Mouse (Mus musculus) CD4-positive, CD25-positive, alpha-beta regulatory T cell, adult 2 months (primary cell): Measurements from ENCODE around the gene E2f4.

Experiments used
- DNase-seq: peaks from one replicate; pipeline ENCODE4 v3.0.0-alpha.2; 2012; ENCODE audit warnings: low read depth, low spot score

Gene E2f4

GRCm38 (mm10) chr8:105315073-105315769 lies 17.8 kb downstream of the E2f4 start:
- DNase-seq, result no peak

GRCm38 (mm10) chr8:105317941-105318340 lies 20.5 kb downstream of the E2f4 start:
- no peak for DNase-seq

- DNase-seq, result no peak
These were observed 21.3 kb downstream of the E2f4 start for GRCm38 (mm10) chr8:105318662-105319190.

GRCm38 (mm10) chr8:105323183-105323582 lies 25.7 kb downstream of the E2f4 start:
- DNase-seq, result no peak

DNA sequence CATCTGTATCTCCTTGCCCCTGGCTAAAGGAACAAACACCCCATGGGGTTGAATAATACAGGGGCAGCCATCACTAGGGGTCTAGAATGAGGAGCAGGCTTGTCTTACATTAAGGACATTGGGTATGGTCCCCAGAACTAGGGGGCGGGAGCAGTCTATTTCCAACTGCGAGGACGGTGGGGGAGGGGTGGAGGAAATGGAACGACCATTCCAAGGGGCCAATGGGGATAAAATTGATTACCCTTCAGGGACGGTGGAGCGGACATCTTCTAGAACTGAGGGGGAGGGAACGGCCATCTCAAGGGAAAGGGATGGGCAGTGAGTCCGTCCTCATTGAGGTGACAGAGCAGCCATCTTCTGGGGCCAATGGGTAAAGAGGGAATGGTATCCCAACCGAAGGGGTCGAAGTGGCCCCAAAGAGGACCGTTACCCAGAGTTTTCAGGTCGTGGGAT lies 28.2 kb downstream of the E2f4 start:
- DNase-seq, result no peak

DNA sequence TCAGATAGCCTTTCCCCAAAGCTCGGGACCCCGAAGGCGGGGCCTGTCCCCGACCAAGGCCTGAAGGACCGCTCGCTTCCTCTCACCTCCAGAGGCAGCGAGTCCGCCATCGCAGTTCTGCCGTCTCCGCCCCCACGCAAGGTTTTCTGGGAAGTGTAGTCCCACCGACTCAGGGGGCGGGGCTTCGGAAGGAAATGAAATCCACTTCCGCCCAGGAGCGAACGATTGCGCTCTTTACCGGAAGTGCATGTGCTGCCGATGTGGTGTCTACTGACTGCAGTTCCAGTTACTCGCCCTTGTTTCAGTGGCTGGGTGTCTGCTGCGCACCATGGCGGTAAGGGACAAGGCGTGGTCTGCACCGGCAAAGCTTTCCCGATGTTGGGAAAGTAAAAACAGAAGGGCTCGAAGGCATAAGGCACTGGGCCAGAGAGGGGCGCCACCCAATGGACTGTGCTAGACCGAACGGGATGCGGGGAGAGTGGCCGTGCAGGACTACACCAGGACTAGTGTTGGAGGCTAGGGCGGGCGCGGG lies 28.7 kb downstream of the E2f4 start, which contains the start of the genes Lrrc29 and Tmem208:
TSS of gene Lrrc29 (minus strand) at position 138 of the 532 bp plus-strand sequence.
TSS of gene Tmem208 (plus strand) at position 214 of the 532 bp plus-strand sequence.
- DNase-seq, result peak; percentile 98

- DNase-seq, result no peak
These were observed 29.5 kb downstream of the E2f4 start for GRCm38 (mm10) chr8:105326968-105327367.

- DNase-seq, result no peak
These were observed 32.9 kb downstream of the E2f4 start for GRCm38 (mm10) chr8:105330325-105330724.

DNA sequence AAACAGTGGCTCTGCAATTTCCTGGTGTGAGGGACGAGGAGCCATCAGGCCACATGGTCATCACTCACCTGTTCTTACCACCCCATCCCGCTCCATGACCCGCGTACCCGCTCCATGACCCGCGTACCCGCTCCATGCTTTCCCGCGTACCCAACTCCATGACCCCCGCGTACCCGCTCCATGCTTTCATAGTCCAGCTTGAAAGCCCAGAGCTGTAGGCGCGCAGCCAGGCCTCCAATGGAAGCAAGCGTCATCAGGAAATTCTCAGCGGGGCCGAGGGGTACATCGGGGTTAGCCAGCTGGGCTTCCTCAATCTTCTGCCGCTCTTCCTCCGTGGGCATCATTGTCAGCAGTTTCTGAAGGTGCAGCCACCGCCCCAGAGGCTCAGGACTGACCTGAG lies 34.0 kb downstream of the E2f4 start:
- no peak for DNase-seq

DNA sequence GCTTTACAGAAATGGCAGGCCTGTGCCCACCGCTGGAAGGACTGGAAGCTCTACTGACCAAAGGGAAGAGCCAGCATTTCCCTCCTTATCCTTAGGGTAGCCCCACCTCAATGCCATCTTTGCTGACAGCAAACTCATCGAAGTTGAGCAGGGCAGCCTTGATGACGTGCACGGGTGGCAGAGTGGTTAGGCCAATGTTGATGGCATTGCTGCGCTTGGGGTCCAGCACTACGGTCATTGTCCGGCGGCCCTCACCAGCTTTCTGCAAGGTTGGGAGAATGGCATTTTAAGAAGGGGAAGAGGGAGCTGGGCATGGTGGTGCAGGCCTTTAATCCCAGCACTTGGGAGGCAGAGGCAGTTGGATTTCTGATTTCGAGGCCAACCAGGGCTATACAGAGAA lies 34.5 kb downstream of the E2f4 start:
- no peak for DNase-seq

- DNase-seq, result no peak
These were observed 35.1 kb downstream of the E2f4 start for GRCm38 (mm10) chr8:105332523-105332922.

DNA sequence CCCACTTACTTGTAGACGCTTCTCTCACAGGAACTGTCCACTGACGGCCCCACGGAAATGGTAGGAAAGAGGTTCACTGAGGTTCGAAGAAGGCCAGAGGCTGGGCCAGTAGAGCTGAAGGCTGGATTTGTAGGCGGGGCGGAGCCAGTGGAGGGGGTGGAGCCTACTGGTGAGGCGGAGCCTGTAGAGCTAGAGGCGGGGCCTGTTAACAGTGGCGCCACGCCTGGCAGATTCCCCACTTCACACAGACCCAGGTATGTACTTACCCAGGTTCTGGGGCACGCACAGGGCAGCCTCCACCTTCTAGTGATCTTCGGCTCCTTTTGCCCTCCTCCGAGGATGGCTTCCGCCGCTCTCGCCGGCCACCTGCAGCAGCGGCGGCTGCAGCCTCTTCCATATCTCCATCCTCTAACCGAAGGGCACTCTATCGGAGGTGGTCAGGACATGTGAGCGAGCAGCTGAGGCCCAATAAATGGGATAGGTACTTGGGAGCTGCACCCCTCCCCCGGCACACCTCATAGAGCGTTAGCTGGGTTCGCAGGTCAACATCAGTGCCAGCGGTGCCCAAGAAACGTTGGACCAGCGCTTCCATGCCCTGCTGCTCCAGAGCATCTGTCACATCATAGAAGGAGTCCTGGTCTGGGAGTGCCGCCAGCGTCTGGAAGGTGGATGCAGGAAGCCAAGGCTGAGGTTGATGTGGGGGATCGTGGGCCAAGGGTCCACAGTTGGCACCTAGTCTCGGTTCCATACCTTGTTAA lies 39.1 kb downstream of the E2f4 start:
- DNase-seq, result peak; percentile 18

- no peak for DNase-seq
These were observed 41.5 kb downstream of the E2f4 start for GRCm38 (mm10) chr8:105338992-105339391.

DNA sequence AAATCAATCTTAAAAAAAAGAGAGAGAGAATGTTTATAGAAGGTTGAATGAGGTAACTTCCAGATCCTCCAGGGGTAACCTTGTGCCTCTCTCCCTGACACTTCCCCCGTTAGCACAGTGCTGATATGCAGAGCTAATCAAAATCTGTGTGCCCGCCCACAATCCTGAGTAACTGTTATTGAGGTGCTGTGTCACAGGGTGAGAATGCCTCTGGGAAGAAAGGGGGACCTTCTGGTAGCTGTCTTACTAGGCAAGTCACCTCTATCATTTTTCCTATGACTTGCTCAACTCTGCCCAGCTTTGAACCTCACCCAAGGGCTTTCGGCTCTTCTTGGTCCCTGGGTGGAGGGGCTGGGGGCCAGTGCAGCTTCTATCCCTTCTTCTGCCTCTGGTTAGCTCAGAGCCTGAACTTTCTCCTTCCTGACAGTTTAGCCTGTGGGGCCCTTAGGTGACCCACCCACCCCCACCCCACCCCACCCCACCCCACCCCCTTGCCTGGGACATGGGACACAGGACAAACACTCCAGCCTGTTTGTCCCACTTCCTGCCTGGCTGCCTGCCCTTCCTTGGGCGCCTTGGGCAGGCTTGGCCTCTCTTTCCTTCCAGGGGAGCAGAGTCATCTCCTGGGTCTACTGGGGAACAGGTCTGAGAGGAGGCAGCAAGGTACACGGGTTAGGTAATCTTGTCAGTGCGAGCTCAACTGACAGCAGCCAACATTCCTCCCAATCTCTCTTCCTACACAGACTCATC lies 42.6 kb downstream of the E2f4 start:
- DNase-seq, result no peak

DNA sequence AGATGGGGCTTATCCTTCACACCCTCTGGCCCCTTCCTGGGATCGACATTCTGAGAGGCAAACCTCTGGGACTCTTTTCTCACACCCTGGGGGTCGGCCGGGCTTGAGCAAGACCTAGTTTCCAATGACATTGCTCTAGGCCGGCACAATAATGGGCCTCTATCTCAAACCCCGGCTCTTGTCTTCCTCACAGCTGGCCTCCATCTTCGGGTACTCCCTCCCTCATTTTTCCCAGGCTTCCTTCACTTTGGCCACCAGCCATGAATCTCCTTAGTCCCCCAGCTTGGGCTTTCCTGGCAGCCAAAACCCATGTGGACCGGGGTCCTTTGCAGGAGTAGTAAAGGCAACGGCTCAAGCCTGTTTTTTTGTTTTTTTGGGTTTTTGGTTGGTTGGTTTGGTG lies 43.9 kb downstream of the E2f4 start:
- no peak for DNase-seq

DNA sequence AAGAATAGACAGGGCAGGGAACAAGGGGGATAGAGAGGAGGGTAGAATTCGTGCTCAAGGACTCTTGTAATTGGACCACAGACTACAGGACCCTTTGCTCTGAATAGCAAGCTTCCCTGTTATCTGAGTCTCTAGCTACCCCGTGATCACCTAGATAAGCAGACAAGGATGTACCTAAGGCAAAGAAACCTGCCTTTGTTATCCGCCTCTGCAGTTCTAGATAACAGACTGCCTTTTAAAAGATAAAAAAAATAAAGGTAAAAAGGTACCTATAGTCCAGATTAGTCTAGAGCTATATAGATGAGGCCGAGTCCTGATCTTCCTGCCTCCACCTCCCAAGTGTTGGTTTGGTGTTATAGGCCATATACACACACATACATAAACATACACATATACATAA lies 45.3 kb downstream of the E2f4 start:
- DNase-seq, result no peak

DNA sequence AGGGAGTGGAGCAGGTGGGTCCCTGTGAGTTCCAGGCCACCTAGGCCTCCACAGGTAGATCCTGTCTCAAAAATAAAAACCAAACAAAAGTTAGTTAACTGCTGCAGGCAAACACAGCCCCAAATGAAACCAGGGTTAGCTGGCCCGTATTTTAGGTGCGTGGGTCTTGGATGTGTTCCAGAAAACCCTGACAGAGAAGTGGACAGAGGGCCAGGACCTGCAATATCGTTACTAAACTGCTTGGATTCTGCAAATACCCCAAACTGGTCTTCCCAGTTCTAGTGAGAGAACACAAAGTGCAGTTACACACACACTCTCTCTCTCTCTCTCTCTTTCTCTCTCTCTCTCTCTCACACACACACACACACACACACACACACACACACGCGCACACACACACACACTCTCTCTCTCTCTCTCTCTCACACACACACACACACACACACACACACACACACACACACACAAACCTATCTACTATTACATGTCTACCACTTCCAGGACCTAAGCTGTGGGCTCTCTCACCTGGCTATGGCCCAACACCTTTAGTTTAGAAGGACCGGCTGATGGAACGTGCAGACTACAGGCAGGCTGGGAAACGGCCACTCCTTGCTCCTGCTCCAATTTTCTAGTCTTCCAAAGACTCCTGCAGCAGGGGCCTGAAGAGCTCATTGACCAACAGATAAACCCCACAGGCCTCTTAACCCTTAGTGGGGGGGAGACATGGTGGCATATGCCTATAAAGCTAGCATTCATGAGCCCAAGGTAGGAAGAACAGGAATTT lies 46.5 kb downstream of the E2f4 start:
- DNase-seq, result no peak

GRCm38 (mm10) chr8:105345061-105345975 lies 47.9 kb downstream of the E2f4 start:
- DNase-seq, result no peak

- DNase-seq, result peak; percentile 37
These were observed 49.4 kb downstream of the E2f4 start for GRCm38 (mm10) chr8:105346611-105347427.
